Mouse (Mus musculus): ENCODE measurements around the gene 9930111J21Rik1.
"Not testable (repeated sequence)": the region's sequence is repeated elsewhere in the genome, so short reads cannot be mapped to it uniquely, and the experiment has no call there.

The 9930111J21Rik1 gene

DNA sequence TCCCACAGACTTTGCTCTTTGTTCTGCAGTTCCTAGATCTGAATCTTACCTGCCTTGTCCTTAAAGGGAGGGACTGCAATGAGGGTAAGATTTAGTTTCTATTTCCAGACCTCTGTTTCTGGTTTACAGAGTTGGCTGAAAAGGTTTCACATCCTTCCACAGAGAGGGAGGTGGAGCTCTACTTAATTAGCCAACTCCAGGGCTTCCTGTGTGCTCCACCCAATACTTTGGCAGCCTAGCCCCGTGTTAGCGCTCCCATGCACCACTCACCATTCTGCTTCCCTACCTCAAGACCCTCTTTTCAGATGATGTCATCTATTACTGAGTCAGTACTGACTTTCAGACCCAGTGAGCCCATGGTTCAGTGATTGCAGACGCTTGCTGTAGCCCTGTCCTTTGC lies at the start of gene 9930111J21Rik1:
TSS of gene 9930111J21Rik1 (minus strand) at position 148 of the 400 bp plus-strand sequence.
- not testable (repeated sequence) for DNase-seq (ENCODE audit: low spot score in 2 of 2)

DNA sequence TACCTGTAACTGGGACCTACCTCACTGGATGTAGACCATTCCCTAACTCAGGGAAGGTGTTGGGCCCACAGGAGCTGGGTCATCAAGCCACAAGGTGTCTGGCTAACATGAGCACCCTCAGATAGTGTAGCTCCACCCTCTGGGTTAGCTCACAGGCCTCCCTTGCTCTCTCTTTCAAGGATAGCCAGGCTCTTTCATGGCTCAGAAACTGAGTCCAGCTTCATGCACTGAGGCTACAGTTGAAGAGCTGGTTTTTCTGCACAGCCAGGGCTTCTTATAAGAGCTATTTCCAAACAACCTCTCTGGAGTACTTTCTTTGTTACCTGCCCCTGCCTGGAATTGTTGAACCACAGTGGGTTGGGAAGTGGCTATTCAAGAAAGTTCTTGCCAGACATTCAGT lies 32.9 kb upstream of the 9930111J21Rik1 start:
- DNase-seq (ENCODE audit: low spot score in 2 of 2) = not testable (repeated sequence)

DNA sequence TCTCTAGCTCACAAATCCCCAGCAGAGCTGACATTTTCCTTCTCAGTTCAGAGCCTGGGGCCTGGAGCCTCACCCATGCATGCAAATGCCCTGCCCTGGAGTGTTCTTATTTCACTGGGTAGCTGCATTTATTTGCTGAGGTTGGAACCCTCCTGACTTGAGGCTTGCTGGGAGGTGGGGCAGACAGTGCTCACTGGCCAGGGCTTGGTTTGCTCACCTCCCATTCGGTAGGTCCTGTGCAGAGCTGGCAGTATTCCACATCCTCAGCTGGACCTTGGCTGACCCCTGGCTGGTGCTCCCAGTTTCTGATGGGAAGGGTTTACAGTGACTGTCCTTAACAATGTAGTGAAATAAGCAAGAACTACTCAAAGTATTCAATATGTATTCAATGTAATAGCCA lies 27.6 kb upstream of the 9930111J21Rik1 start:
- DNase-seq (ENCODE audit: low spot score in 2 of 2) = not testable (repeated sequence)

DNA sequence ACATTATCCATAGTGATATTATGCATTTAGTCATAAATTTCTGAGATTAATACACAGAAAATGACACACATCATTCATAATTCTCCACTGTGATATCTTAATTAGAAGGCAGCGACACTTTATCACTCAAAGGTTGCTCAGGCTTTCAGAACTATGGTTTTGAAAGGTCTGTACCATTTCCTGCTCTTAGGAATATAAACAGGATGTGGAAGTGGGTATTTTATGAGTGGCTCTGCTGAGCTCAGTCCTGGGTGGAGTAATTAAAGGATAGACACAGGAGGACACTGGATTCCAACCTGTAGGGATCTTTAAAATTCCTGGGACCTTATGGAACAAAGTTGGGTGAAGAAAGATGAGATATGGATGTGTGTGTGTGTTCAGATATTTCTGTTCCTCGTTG lies 27.1 kb upstream of the 9930111J21Rik1 start:
- not testable (repeated sequence) for DNase-seq (ENCODE audit: low spot score in 2 of 2)

DNA sequence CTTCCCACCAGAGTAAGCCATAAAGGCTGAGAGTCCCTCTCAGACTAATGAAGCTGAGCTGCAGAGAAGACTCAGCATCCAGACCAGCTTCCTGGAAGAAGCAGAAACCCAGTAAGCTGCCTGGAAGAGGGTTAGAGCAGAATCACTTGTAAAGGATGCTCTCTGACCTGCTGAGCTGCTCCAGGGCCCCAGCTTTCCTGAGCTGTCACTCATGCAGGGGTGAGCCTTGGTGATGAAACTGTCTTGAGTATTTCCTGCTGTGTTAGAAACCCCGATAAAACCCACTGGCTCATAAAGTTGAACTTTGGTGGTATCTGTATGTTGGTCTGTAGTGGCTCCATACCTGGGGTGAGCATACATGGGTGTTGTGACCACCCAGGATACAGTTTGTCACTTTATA lies 21.2 kb upstream of the 9930111J21Rik1 start:
- DNase-seq (ENCODE audit: low spot score in 2 of 2) = not testable (repeated sequence)

DNA sequence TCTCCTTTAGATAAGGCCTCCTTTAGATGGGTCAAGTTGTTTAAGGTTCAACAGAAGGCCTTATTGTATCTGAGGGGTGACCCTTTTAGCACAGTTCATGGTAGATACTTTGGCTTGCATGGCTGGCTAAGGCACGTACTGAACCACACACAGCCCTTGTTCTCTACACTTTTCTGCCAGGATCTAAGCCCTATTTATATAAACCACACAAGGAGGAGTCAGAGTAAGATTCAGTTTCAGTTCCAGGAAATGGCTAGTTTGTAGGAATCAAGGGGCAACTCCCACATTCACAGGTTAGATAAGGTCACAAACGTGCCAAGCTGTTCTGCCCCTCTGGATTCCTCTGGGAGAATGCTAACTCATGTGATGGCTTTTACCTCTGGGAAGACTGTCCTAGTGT lies 14.8 kb upstream of the 9930111J21Rik1 start, which contains the start of gene Tgtp1:
TSS of gene Tgtp1 (minus strand) at position 155 of the 400 bp plus-strand sequence.
- DNase-seq (ENCODE audit: low spot score in 2 of 2) = not testable (repeated sequence)

DNA sequence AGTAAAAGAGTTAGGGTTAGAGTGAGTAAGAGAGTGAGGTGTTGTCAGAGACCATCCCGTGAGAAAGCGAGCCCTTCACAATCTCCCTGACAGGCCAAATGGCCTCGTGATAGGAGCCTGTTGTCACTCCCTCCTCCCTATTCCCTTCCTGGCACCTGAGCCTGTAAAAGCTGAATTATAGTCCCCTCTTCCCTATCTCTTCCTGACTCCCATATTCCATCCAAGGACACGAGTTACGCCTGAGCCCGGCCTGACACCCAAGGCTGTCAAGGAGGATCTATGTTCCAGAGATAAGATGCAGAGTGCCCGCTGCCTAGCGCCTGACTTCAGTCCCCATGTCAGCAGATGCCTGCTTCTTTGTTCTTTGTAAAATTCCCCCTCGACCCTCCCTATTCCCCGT lies 14.1 kb upstream of the 9930111J21Rik1 start:
- not testable (repeated sequence) for DNase-seq (ENCODE audit: low spot score in 2 of 2)

DNA sequence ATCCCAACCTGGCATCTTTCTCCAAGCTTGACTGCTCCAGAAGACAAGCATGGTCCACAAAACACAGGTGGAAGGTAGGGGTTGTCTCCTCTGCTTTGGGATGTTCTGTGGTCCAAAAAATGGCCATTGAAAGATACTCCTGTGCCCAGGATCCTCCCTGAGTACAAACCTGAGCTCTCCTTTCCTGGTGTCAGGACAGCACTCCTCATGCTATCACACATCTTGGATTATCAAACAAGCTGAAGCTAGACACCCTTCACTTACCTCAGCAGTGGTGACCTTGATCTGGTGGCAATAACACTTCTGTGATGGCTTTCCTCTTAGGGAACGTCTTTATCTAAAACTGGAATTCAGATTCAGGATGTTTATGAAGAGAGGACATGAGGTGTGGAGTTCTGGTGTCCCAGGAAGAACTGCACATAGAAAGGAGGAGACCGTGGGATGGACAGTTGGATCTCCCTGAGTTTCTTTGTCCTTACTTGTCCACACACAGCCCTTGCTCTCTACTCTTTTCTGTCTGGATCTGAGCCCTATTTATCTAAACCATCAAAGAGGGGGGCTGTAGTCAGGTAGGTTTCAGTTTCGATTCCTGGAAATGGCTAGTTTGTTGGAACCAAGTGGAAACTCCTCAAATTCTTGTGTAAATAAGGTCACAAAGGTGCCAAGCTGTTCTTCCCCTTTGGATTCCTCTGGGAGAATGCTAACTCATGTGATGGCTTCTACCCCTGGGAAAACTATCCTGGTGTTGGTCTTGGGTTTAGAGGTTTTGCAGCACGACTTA lies 12.7 kb upstream of the 9930111J21Rik1 start, which contains the start of gene Gm12185:
TSS of gene Gm12185 (minus strand) at position 487 of the 781 bp plus-strand sequence.
- not testable (repeated sequence) for DNase-seq (ENCODE audit: low spot score in 2 of 2)

DNA sequence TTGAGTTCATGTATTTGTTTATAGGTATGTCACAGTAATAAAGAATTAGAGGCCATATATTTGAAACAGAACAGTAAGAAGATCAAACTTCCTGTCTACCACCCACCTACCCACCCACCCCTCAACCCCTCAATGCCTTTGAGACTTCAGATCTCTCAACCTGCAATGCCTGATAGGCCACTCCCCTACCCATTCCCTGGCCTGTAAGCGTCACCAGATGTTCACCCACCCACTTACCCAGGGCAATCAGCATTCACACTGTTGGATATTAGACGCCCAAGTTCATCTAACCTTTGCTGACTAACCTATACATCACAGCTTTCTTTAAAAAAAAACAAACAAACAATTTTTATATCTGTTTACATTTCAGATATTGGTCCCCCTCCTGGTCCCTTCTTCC lies 10.8 kb upstream of the 9930111J21Rik1 start:
- not testable (repeated sequence) for DNase-seq (ENCODE audit: low spot score in 2 of 2)

DNA sequence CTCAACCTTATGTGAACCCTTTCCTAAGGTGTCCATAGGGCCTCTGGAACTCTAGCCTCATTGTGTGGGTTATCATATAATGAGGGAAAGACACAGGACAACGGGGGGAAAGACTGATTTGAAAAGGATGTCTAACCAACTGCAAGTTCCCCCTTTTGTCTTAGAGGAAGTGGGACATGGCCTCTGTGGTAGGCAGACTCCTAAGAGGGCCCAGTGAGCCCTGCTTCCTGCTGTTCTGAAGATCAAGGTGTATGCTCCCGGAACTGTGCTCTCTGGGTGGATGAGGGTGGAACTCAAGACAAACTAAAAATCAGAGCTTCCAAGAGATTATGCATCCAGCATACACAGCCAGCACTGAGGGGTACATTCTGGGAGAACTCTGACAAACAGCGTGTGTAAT lies 9.0 kb upstream of the 9930111J21Rik1 start:
- DNase-seq (ENCODE audit: low spot score in 2 of 2) = not testable (repeated sequence)

DNA sequence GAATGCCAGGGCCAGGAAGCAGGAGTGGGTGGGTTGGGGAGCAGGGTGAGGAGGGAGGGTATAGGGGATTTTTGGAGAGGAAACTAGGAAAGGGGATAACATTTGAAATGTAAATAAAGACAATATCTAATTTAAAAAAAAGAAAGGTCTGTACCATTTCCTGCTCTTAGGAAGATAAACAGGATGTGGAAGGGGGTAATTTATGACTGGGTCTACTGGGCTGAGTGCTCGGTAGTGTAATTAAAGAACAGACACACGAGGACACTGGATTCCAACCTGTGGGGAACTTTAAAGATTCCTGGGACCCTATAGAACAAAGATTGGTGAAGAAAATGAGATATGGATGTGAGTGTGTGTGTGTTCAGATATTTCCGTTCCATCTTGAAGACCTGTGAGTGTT lies 3.6 kb upstream of the 9930111J21Rik1 start:
- not testable (repeated sequence) for DNase-seq (ENCODE audit: low spot score in 2 of 2)

DNA sequence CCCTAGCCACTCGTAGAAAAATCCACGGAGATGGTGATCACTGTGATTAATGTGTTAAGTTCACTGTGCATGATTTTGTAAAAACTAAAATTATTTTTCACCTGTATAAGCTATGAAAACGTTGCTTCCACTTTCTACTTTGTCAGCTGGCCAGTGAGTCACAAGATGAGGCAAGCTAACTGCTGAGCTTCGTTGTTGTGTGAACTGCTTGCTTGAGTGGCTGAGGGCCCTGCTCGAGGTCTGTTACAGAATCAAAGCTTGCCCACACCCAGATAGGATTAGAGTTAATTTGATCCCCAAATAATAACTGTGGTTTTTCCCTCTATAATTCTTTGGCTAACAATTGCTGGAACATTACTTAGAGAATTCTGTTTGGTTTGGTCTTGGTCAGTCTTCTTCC lies 854 bp upstream of the 9930111J21Rik1 start:
- not testable (repeated sequence) for DNase-seq (ENCODE audit: low spot score in 2 of 2)

DNA sequence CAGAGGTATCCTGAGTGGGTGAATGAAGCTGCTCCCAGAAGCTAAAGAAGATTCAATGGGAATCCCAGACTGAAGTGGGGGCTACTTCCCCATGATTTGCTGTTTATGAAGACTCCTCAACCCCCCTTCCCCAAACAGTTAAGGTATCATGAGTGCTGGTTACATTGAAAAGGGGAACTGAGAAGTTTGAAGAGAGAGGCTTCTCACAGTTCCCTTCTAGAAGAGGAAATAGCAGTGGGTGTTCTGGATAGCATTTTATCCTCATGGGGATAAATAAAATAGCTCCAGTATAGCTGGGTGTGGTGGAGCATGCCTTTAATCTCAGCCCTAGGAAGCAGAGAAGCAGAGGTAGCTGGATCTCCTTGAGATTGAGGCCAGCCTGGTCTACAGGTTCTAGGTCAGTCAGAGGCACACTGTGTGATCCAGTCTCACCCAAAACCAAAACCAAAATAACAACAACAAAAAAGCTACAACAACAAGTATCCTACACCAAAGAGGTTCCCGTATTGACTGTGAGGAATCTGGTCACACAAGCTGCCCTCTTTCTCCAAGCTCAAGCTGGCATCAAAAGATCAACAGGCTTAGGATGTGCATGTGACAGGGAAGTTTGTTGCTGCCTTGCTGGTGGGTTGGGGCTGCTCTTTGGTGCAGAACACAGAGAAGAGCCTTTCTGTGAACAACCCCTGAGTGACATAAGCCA lies 808 bp downstream of the 9930111J21Rik1 start, which contains the start of gene Olfr56:
TSS of gene Olfr56 (plus strand) at position 650 of the 700 bp plus-strand sequence.
- DNase-seq (ENCODE audit: low spot score in 2 of 2) = not testable (repeated sequence)

DNA sequence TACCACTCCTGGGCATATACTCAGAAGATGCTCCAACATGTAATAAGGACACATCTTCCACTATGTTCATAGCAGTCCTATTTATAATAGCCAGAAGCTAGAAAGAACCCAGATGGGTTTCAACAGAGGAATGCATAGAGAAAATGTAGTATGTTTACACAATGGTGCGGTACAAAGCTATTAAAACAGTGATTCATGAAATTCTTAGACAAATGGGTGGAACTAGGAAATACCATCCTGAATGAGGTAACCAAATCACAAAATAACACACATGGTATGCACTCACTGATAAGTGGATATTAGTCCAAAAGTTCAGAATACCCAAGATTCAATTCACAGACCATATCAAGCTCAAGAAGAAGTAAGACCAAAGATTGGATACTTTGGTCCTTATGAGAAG lies 4.5 kb downstream of the 9930111J21Rik1 start:
- not testable (repeated sequence) for DNase-seq (ENCODE audit: low spot score in 2 of 2)

DNA sequence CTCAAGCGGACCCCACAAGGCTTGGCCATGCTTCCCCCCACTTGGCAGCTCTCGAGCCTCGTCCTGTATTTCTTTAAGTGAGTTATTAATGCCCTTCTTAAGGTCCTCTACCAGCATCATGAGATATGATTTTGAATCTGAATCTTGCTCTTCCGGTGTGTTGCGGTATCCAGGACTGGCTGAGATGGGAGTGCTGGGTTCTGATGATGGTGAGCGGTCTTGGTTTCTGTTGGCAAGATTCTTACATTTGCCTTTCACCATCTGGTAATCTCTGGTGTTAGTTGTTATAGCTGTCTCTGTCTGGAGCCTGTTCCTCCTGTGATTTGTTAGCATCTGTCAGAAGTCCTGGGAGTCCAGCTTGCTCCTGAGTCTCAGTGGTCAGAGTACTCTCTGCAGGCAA lies 33.1 kb downstream of the 9930111J21Rik1 start, which contains the start of gene Psme2b:
TSS of gene Psme2b (minus strand) at position 101 of the 400 bp plus-strand sequence.
- DNase-seq (ENCODE audit: low spot score in 2 of 2) = not testable (repeated sequence)

DNA sequence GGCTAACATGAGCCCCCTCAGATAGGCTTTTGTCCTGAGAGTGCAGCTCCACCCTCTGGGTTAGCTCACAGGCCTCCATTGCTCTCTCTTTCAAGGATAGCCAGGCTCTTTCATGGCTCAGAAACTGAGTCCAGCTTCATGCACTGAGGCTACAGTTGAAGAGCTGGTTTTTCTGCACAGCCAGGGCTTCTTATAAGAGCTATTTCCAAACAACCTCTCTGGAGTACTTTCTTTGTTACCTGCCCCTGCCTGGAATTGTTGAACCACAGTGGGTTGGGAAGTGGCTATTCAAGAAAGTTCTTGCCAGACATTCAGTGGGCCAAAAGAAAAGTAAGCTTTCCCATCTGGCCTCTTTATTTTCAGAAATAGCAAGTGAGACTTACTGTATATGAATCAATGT lies 39.9 kb downstream of the 9930111J21Rik1 start:
- DNase-seq (ENCODE audit: low spot score in 2 of 2) = not testable (repeated sequence)

DNA sequence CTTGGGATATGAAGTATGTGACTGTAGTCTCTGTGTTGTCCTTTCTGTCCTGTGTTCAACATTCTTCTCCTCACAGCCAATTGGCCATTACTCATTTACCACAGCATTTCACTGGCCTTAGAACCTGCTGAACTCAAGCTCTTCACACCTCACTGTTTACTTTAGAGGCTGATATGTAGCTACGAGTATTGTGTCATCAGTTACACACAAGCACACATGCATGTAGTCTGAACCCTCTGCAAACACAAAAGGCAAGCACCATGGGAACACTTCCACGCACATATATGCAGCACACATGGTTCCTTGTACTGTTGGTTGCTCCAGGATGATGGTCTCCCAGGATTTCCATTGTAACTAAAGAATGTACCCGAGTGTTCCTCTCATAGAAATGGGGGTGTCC lies 43.9 kb downstream of the 9930111J21Rik1 start:
- DNase-seq (ENCODE audit: low spot score in 2 of 2) = not testable (repeated sequence)

DNA sequence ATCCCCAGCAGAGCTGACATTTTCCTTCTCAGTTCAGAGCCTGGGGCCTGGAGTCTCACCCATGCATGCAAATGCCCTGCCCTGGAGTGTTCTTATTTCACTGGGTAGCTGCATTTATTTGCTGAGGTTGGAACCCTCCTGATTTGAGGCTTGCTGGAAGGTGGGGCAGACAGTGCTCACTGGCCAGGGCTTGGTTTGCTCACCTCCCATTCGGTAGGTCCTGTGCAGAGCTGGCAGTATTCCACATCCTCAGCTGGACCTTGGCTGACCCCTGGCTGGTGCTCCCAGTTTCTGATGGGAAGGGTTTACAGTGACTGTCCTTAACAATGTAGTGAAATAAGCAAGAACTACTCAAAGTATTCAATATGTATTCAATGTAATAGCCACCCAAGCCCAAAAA lies 45.3 kb downstream of the 9930111J21Rik1 start:
- DNase-seq (ENCODE audit: low spot score in 2 of 2) = not testable (repeated sequence)

DNA sequence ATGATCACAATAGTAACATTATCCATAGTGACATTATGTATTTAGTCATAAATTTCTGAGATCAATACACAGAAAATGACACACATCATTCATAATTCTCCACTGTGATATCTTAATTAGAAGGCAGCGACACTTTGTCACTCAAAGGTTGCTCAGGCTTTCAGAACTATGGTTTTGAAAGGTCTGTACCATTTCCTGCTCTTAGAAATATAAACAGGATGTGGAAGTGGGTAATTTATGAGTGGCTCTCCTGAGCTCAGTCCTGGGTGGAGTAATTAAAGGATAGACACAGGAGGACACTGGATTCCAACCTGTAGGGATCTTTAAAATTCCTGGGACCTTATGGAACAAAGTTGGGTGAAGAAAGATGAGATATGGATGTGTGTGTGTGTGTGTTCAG lies 45.8 kb downstream of the 9930111J21Rik1 start:
- not testable (repeated sequence) for DNase-seq (ENCODE audit: low spot score in 2 of 2)

DNA sequence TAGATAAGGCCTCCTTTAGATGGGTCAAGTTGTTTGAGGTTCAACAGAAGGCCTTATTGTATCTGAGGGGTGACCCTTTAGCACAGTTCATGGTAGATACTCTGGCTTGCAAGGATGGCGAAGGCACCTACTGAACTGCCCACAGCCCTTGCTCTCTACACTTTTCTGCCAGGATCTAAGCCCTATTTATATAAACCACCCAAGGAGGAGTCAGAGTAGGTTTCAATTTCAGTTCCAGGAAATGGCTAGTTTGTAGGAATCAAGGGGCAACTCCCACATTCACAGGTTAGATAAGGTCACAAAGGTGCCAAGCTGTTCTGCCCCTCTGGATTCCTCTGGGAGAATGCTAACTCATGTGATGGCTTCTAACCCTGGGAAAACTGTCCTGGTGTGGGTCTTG lies 51.1 kb downstream of the 9930111J21Rik1 start:
- not testable (repeated sequence) for DNase-seq (ENCODE audit: low spot score in 2 of 2)

DNA sequence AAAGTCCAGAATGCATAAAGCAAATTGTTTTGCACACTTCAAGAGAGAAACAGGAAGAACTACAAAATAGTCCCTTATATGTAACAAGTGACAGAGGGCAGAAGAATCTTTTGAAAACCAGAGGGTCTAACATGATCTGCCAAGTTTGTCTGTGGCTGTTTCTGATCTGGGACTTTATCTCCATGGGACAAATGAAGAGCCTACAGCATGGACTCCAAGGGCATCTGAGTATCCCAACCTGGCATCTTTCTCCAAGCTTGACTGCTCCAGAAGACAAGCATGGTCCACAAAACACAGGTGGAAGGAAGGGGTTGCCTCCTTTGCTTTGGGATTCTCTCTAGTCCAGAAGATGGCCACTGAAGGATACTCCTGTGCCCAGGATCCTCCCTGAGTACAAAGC lies 52.8 kb downstream of the 9930111J21Rik1 start:
- not testable (repeated sequence) for DNase-seq (ENCODE audit: low spot score in 2 of 2)

DNA sequence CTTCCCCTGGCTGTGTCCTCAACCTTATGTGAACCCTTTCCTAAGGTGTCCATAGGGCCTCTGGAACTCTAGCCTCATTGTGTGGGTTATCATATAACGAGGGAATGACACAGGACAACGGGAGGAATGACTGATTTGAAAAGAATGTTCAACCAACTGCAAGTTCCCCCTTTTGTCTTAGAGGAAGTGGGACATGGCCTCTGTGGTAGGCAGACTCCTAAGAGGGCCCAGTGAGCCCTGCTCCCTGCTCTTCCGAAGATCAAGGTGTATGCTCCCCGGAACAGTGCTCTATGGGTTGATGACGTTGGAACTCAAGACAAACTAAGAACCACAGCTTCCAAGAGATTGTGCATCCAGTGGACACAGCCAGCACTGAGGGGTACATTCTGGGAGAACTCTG lies 55.4 kb downstream of the 9930111J21Rik1 start:
- DNase-seq (ENCODE audit: low spot score in 2 of 2) = not testable (repeated sequence)

All from spleen, postnatal 10 days (tissue).